Mouse (Mus musculus) splenic B cell, adult 2 months (primary cell): ENCODE results near the gene Cers5.
A peak's percentile ranks its signal among the peaks of the same experiment; 100 is the strongest.
"Not testable (repeated sequence)": the region's sequence is repeated elsewhere in the genome, so short reads cannot be mapped to it uniquely, and the experiment has no call there.

Experiments
- DNase-seq: peaks from one replicate; pipeline ENCODE4 v3.0.0-alpha.2; 2011; ENCODE audit warnings: low read depth, low spot score
- H3K27me3 ChIP-seq: 2 replicates; pipeline ENCODE4 v1.6.1; 2012; ENCODE audit warnings: mild to moderate bottlenecking, low read length, moderate library complexity, mixed read lengths; ENCODE audit not compliant: control insufficient read depth, poor library complexity, insufficient read depth, severe bottlenecking
- H3K36me3 ChIP-seq: 2 replicates; pipeline ENCODE4 v1.6.1; 2012; ENCODE audit warnings: mild to moderate bottlenecking, low read length, moderate library complexity, mixed read lengths; ENCODE audit not compliant: control insufficient read depth, poor library complexity, insufficient read depth, severe bottlenecking

The Cers5 gene

DNA sequence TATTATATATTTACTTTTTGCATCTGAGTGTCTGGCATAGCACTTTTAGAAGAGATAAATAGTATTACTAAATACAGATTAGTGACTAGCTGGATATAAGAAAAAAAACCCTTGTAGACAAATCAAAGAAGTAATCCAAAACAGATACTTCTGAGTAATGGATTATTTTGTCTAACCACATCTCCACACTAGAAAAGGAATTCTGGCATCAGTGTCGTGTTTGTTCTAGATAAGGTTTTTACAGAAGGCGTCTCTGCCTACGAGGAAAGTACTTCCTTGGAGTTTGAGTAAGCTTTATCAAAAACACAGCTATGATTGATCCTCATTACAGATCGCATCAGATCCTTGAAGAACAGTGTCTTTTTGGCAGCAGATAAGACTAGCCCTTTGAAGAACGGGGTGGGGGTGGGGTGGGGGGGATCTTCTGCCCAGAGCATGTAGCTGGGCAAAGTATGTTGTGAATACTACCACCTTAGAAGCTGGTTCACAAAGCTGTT lies 1.6 kb downstream of the Cers5 start:
- Histone ChIP-seq H3K27me3 (no peaks in the 10 kb centered on the region), H3K36me3 (peaks cover 2% of the 10 kb centered on the region; the same call in 1 of the 2 replicates)
- no peak for DNase-seq

DNA sequence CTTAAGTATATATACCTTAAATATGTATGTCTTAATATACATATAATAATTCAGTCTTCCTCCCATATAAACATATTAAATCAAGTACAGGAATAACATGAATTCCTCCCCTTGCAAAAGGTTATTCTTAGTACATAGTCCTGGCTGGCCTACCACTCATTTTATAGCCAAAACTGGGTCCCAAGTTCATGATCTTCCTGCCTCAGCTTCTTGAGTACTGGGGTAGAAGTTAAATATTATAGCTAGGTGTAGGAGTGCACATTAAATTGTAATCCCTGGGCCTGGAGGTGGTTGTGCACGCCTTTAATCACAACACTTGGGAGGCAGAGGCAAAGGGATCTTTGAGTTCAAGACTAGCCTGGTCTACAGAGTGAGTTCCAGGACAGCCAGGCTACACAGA lies 3.9 kb downstream of the Cers5 start:
- peaks cover 3% of the 10 kb centered on the region; the same call in 1 of the 2 replicates for H3K36me3 ChIP-seq
- no peak for DNase-seq

DNA sequence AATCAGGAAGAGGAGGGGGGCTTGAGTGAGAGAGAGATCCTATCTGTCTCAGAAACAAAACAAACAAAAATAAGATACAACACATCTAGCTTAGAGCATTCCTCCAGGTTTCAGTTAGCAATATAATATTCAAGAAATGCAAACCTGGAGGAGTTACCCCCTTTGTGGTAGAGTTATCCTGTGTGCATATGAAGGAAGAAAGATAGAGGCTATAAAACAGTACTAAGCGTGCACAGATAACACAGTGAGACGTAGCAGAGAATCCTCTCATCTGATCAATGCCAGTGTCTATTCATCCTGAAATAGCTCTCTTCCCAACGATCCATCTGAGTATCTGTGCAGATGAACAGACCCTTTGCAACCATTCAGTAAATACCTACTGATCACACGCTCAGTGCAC lies 5.2 kb downstream of the Cers5 start:
- H3K27me3 ChIP-seq, result no peaks in the 10 kb centered on the region
- no peak for DNase-seq
- H3K36me3 ChIP-seq, result peaks cover 3% of the 10 kb centered on the region; the same call in 1 of the 2 replicates

More for the DNA sequence above, 3.9 kb downstream of the Cers5 start:
- no peaks in the 10 kb centered on the region for H3K27me3 ChIP-seq

DNA sequence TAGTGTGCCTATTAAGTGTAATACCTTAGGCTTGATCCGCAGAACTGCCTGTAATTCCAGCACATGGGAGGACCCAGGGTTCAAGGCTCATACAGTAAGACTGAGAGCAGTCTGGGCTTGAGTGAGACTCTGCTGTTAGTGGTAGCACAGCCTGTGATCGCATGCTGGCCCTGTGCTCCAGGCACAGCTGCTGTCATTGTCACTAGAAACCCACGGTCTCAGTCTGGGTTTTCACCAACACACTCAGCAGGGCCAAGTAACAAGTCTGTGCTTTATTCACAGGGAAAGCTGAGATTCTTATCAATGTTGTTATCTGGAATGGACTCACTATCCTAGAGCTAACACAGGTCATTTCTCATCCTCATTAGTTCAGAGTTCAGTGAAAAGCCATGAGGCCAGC lies 18.5 kb downstream of the Cers5 start:
- no peak for DNase-seq
- no peaks in the 10 kb centered on the region for H3K36me3 ChIP-seq
- H3K27me3 ChIP-seq, result no peaks in the 10 kb centered on the region

DNA sequence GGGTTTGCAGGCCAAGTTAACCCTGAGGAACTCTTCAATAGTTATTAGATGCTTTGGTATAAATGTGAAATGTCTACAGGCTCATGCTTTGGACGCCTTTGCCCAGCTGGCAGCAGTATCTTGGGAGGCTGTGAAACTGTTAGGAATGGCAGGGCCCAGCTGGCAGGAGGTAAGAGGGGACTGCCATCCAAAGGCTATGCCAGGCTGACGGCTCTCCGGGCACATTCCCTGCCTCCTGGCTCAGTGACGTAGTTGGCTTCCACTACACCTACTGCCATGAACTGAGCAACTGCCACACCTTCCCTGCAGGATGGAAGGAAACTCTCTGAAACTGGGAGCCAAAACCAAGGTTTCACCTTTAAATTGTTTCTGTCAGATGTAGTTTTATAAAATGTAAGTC lies 32.5 kb downstream of the Cers5 start:
- no peaks in the 10 kb centered on the region for H3K27me3 ChIP-seq
- no peak for DNase-seq
- H3K36me3 ChIP-seq, result peaks cover 28% of the 10 kb centered on the region

DNA sequence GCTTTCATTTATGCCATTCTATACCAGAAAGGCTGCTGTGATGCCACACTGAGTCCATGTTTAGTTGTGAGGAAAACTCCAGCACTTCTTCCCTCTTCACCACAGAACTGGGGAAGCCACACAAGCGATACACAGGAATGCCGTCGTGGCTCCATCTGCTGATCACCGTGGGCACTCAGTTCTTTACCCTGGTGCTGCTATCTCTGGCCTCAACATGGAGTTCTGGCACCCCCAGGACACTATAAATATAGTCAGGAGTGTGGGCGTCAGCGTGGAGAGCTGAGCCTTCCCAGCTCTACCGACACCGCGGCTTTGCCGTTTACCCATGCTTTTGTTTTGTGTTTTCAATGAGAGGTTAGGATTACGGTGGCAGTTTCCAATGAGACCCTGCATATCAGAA lies 36.0 kb downstream of the Cers5 start:
- no peak for DNase-seq
- Histone ChIP-seq H3K36me3 (peaks cover 28% of the 10 kb centered on the region), H3K27me3 (no peaks in the 10 kb centered on the region)

DNA sequence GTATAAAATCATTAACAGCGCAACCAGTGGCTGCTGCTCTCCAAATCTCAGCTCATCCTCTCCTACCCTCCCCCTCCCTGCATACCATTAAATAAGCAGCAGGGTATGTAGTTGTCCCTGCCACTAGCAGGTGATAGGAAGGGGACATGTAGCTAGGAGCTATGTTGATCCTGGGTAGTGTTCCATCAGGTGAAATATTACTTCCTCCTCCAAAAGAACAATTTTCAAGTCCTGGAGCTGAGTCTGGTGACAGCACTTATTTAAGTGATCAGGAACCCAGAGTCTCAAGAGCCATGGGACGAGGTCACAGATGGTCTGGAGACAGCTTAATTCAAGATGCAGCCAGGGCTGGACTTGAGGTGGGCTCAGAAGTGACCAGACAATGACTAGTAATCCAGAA lies 37.1 kb downstream of the Cers5 start:
- no peaks in the 10 kb centered on the region for H3K27me3 ChIP-seq
- DNase-seq, result no peak
- H3K36me3 ChIP-seq, result peaks cover 27% of the 10 kb centered on the region

DNA sequence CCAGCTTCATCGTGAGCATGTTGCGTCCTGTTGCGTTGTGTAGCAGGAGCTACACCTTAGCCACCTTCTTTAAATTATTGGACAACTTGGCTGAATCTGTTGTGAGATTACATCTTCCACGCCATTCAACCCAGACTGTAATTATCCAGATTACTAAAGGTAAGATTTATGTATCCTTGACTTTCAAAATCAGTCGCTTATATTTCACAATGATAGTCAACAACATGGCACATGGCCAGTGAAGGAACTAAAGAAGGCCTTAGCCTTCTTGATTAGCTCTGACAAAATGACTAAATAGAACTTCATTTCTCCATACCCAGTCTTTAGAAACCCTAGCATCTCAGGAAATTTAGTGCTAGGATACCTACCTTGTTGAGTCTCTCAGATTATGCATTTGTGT lies 39.5 kb downstream of the Cers5 start:
- H3K27me3 ChIP-seq, result no peaks in the 10 kb centered on the region
- peaks cover 15% of the 10 kb centered on the region for H3K36me3 ChIP-seq
- no peak for DNase-seq

DNA sequence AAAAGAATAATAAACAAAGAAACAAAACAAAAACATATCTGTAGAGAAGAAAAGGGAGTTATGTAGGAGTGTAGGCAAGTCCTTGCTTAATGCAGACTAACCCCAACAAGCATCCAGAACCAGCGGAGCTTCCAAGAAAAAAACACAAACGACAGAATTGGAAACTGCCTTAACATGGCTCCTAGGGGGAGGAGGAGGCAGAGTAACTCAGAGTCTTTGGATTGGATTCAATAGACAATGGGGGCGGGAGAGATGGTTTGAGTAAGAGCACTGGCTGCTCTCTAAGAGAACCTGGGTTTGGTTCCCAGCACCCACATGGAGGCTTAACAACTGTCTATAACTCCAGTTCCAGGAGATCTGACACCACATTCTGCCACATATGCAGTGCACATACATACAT lies 41.0 kb downstream of the Cers5 start:
- H3K36me3 ChIP-seq, result peaks cover 11% of the 10 kb centered on the region
- no peak for DNase-seq
- H3K27me3 ChIP-seq, result no peaks in the 10 kb centered on the region

DNA sequence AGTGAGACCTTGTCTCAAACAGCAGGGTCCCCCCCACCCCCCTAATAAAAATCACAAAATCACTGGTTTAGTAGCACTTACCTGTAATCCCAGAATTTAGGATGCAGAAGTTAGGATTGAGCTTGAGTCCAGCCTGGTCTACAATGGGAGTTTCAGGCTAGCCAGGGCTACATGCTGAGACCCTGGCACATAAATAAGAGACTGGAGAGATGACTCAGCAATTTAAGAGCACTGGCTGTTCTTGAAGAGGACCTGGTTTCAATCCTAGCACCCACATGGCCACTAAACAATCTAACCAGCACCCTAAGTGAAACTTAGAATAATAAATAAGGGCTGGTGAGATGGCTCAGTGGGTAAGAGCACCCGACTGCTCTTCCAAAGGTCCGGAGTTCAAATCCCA lies 41.5 kb downstream of the Cers5 start:
- Histone ChIP-seq H3K36me3 (peaks cover 9% of the 10 kb centered on the region), H3K27me3 (no peaks in the 10 kb centered on the region)
- no peak for DNase-seq

DNA sequence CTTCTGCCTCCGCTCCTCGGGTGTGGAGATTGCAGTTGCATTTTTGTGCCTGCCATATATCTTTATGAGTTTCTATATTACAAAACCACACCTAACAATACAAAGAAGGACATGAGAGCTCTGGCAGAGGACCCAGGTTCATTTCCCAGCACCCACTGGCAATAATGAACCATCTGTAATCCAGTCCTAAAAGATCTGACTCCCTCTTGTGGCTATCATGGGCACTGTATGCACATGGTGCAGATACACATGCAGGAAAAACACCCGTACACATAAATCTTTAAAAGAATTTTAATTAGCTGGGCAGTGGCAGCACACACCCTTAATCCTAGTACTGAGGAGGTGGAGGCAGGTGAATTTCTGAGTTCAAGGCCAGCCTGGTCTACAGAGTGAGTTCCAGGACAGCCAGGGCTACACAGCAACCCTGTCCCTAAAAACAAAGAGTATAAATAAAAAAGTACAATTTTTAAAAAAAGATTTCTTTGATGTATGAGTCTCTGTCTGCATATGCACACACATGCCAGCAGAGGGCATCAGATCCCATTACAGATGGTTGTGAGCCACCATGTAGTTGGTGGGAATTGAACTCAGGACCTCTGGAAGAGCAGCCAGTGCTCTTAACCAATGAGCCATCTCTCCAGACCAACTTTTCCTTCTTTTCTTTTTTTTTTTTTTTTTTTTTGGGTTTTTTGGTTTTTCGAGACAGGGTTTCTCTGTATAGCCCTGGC lies 43.5 kb downstream of the Cers5 start:
- H3K36me3 ChIP-seq, result peaks cover 8% of the 10 kb centered on the region; the same call in 1 of the 2 replicates
- H3K27me3 ChIP-seq, result no peaks in the 10 kb centered on the region
- peak; percentile 31 for DNase-seq

DNA sequence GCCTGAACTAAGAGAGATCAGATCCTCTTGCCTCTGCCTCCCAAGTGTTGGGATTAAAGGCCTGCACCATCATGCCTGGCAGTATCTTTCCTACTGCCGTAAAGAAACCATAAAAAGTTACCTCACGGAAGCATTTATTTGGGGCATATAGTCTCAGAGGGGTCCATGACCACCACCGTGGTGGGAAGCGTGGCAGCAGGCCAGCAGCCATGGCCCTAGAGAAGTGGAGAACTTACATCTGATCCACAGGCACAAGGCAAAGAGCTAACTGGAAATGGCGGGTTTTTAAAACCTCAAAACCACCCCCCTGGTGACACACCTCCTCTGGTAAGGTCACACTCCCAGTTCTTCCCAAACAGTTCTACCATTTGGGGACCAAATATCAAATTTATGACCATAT lies 44.5 kb downstream of the Cers5 start:
- peaks cover 8% of the 10 kb centered on the region; the same call in 1 of the 2 replicates for H3K36me3 ChIP-seq
- H3K27me3 ChIP-seq, result no peaks in the 10 kb centered on the region
- no peak for DNase-seq

DNA sequence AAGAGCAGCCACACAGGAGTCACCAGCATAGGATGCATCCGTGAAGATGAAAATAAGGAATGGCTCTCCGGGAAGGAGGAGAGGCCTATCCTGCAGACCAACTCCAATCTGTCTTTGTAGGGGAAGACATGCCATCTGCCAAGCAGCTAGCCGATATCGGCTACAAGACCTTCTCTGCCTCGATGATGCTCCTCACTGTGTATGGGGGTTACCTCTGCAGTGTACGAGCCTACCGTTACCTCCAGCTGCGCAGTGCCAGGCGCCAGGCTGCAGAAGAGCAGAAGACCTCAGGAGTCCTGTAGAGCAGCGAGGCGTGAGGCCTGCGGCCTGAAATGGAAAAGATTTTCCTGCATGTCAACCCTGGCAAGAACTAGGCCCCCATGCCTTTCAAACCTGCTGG lies 45.2 kb downstream of the Cers5 start:
- DNase-seq, result no peak
- H3K36me3 ChIP-seq, result peaks cover 8% of the 10 kb centered on the region; the same call in 1 of the 2 replicates
- H3K27me3 ChIP-seq, result no peaks in the 10 kb centered on the region

DNA sequence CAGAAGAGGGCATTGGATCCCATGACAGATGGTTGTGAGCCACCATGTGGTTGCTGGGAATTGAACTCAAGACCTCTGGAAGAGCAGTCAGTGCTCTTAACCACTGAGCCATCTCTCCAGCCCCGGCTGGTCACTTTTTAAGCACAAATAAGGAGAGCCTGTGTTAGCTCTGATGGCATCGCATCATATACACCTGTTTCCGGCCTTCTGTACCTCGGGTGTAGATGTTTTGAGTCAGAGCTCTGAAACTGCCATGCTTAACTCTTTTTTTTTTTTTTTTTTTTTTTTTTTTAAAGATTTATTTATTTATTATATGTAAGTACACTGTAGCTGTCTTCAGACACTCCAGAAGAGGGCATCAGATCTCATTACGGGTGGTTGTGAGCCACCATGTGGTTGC lies 45.6 kb downstream of the Cers5 start:
- DNase-seq, H3K36me3 ChIP-seq, H3K27me3 ChIP-seq: not testable (repeated sequence)

DNA sequence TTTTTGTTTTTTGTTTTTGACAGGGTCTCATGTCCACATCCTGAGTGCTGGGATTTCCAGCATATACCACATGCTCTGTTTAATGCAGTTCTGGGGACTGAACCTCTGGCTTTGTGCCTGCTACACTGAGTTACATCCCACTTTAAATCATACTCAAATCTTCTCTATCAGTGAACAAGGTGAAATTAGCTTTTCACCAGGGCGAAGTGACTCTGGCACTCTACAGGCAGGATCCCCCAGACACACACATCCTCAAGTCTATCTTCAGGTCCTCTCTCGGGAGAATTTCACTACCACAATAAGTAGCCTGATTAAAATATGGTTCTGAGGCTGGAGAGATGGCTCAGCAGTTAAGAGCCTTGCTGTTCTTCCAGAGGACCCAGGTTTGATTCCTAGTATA lies 46.1 kb downstream of the Cers5 start:
- DNase-seq, result no peak
- H3K36me3 ChIP-seq, result peaks cover 8% of the 10 kb centered on the region; the same call in 1 of the 2 replicates
- no peaks in the 10 kb centered on the region for H3K27me3 ChIP-seq
